Mouse (Mus musculus): ENCODE measurements around the gene Limk2.

Gene Limk2

DNA sequence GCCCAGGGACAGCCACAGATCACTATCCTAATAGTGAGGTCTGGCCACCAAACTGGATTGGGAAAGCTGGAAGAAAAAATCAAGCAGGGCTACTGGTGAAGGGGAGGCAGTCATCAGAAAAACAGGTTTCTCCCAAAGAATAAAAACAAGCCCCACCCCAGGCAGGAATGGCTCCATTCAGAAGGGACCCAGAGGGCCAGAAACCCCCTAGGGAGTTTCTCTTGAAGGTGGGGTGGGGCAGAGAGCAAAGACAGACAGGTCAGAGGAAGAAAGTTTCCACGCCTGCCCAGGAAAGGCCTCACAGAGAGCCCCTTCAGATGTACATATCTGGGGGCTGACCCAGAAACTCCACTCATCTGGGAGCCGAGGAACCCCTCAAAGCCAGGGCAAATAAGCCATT, 38.8 kb downstream of the Limk2 start:
- DNase-seq = no peak

GRCm38 (mm10) chr11:3369449-3369848, 39.5 kb downstream of the Limk2 start:
- DNase-seq = no peak

DNA sequence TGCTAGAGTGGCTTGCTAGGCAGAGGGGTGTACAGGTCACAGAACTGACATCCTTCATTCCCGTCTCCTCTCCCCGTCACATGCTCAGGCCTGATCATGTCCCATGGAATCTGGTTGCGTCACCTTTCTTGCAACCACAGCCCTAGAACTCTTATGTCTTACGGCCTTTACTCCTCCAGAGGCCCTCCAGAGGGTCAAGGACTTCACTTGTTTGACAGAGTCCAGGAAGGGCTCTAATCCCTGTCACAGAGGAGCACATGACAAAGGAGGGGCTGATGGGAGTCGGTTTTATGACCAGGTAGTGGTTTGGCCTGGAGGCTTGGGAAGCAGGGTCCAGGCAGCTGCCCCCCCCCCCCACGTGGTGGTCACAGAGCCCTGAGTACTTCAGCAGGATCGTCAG, 40.0 kb downstream of the Limk2 start:
- no peak for DNase-seq

- no peak for DNase-seq
Observed at GRCm38 (mm10) chr11:3366411-3366810, 42.6 kb downstream of the Limk2 start.

- DNase-seq = no peak
Observed at GRCm38 (mm10) chr11:3362854-3363253, 46.1 kb downstream of the Limk2 start.

GRCm38 (mm10) chr11:3352990-3353585, 55.9 kb downstream of the Limk2 start:
- no peak for DNase-seq

DNA sequence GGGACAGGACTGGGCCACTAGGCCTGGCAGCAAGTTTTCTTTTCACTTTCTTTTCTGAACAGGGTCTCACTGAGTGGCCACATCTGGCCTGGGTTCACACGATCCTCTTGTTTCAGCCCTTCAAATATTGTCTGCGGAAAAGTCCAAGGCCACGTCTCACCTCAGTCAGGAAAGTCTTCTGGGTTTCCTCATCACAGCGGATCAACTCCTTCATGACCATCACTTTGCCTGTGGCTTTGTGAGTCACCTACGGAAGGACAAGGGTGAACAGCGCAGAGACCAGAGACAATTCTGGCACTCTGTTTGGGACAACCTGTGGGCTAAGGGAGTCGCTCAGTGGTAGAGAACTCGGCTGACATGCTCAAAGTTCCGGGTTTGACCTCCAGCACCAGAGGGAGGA, 56.9 kb downstream of the Limk2 start:
- DNase-seq = no peak

DNA sequence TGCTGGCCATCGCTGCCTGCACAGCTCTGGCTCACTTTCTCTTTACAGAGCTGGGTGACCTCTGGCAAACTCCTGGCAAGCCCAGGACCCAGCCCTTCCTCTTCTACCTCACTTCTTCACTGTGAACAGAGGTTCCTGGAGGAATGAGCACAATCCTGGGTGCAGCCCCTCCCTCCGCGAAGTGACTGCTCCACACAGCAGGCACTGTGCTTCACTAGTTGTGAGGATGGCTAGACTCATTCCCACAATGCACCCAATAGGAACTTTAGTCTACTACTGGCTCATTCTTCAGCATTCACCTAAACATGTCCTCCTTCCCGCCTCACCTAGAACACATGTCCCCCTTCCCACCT, 59.7 kb downstream of the Limk2 start:
- no peak for DNase-seq

- peak; percentile 63 to 71 for DNase-seq
Observed at GRCm38 (mm10) chr11:3348576-3349342, 60.2 kb downstream of the Limk2 start.

DNA sequence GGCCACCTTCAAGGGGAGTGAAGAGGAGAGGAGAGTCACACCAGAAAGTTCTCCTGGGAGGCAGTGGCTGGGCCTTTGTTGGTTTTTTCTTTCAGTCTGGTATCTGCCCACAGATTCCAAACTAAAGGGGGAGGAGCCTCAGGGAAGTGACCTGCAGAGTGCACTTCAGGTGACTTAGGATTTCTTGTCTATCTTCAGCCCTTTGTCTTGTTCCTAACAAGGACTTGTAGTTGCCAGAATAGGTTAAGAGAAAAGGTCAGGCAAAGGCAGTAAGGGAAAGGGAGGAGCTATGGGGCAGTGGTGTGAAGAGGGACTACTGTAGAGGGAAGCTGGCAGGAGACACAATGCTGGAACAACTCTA, 61.2 kb downstream of the Limk2 start:
- DNase-seq = no peak

GRCm38 (mm10) chr11:3347091-3347834, 61.7 kb downstream of the Limk2 start:
- peak; percentile 87 to 94 for DNase-seq

DNA sequence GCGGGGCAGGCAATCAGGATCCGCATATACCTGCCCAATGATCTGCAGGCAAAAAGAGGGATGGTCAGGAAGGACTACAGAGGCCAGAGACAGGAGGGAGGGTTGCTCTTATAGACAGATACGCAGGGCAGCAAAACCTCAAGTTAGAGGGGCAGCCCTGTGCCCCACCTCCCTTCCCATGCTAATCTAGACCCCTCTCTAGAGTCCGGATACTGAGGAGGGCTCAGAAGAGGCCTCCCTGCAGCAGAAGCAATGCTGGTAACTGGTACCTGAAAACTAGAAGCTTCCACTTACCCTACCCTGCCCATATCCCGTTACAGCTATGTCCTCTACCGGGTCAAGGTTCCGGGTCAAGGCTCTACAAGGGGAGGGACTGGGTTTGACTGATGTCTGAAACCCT, 62.6 kb downstream of the Limk2 start:
- DNase-seq = no peak

- DNase-seq = no peak
Observed at GRCm38 (mm10) chr11:3344916-3345315, 64.1 kb downstream of the Limk2 start.

GRCm38 (mm10) chr11:3341476-3341875, 67.5 kb downstream of the Limk2 start:
- DNase-seq = no peak

GRCm38 (mm10) chr11:3337961-3338360, 71.0 kb downstream of the Limk2 start:
- no peak for DNase-seq

GRCm38 (mm10) chr11:3337173-3337955, 71.6 kb downstream of the Limk2 start:
- DNase-seq = peak in 1 of 2 experiments; percentile 57

GRCm38 (mm10) chr11:3336602-3337001, 72.4 kb downstream of the Limk2 start:
- DNase-seq = no peak

- peak; percentile 62 to 73 for DNase-seq
Observed at GRCm38 (mm10) chr11:3335651-3336216, 73.3 kb downstream of the Limk2 start.

GRCm38 (mm10) chr11:3334711-3335316, 74.2 kb downstream of the Limk2 start:
- peak in 1 of 2 experiments; percentile 57 for DNase-seq

DNA sequence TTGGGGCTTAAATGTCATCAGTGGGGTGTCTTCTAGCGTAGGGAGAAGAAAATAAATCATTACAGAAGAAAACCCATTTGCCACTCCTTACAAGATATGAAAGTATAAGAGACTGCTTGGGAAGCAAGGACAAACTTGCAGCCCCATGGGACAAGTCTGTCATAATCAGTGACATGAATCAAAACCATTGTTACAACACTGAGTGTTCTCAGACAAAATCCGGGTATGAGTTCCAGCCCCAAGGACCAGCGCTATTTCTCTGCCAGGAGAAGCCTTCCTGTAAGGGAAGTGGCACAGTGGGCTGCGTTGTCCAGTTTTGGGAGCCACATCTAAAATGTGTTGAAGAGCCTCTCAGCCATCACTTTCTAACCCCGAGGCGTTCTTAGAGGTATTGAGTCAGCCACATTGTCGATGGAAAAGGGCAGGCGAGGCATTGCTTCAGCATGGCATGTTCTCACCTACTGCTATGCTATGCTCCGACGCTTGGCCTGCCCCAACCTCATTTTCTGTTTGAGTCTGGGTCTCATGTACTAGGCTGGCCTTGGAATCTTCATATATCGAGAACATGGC, 74.8 kb downstream of the Limk2 start:
- no peak for DNase-seq

DNA sequence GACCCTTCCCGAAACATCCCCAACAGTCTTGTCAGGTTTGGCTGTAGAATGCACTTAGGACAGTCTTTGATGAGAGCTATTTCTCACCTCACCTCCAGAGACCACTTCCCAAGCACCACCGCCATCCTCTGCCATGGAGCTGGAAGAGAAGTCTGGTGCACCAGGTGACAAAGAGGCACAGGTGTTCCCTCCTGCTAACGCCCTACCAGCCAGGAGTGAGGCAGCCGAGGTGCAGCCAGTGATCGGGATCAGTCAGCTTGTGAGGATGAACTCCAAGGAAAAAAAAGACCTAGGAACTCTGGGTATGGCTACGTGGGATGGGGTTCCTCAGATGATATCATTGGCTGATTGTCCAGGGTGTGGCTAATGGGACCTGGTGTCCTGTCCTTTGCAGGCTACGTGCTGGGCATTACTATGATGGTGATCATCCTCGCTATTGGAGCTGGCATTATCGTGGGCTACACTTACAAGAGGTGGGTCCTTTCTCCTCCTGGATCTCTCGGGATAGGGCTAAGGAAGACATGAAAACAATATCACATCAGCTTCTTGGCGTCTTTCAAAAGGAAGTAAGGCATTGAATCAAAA, 75.8 kb downstream of the Limk2 start:
- no peak for DNase-seq

Measured in kidney, postnatal 25 days (tissue).